Mouse (Mus musculus): Measurements from ENCODE around the gene Acsbg2. TPM values are rescaled to one million over a fixed set of nuclear protein-coding genes. Genes with fewer than 3 reads are reported as not detected.

Acsbg2 gene
- polyA plus RNA-seq, 1 experiment from 2014 or later = not detected

GRCm38 (mm10) chr17:56810245-56810644 is 64.0 kb downstream of the Acsbg2 start:
- H3K4me2 ChIP-seq (ENCODE audit: low read length) = no peak overlapping the region
- H3K27me3 ChIP-seq (ENCODE audit: insufficient read depth, low read length) = no peaks in the 10 kb centered on the region
- no peak overlapping the region for H3K27ac ChIP-seq
- H3K4me1 ChIP-seq (replicated peaks; ENCODE audit: insufficient read depth, low read length) = no peaks in the 10 kb centered on the region
- no peaks in the 10 kb centered on the region for H3K36me3 ChIP-seq (ENCODE audit: insufficient read depth, low read length)
- H3K9me3 ChIP-seq (replicated peaks; ENCODE audit: low read length) = no peaks in the 10 kb centered on the region
- 7% methylated on average over 3 of the region's 3 CpGs for WGBS
- no peak overlapping the region for H3K4me3 ChIP-seq (replicated peaks; ENCODE audit: low read depth, low read length)
- no peak for TF ChIP-seq CTCF (IDR thresholded peaks at IDR 0.05; ENCODE audit: low read depth)
- no peak overlapping the region for H3K9ac ChIP-seq (ENCODE audit: low read depth, low read length)
- peak; percentile 15; the same call in 1 of the 2 replicates for ATAC-seq (replicated peaks; ENCODE audit: low FRiP score, low read depth)
- peak; percentile 67 for DNase-seq (ENCODE audit: low spot score)

DNA sequence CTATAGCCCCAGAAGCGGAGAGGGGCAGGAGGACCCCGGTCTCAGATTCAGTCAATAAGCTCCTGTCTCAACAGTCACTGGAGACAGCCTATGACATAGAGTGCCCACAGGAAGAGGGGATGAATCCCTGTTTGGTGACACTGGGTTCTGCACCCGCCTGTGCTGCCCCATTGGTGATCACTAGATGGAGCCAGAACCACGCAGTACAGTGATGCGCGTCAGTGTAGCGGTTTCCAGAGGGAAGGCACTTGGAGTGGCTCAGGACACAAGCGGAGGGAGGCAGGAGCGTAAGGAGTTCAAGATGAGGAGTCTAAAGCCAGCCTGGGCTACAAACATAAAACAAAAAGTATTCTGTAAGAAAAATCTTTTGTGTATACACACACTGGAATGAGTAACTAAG is 65.7 kb downstream of the Acsbg2 start:
- H3K9me3 ChIP-seq (replicated peaks; ENCODE audit: low read length) = no peaks in the 10 kb centered on the region
- no peak overlapping the region for H3K4me2 ChIP-seq (ENCODE audit: low read length)
- no peak overlapping the region for H3K27ac ChIP-seq
- no peak overlapping the region for H3K9ac ChIP-seq (ENCODE audit: low read depth, low read length)
- H3K4me1 ChIP-seq (replicated peaks; ENCODE audit: insufficient read depth, low read length) = no peaks in the 10 kb centered on the region
- ATAC-seq (replicated peaks; ENCODE audit: low FRiP score, low read depth) (peak; percentile 70), DNase-seq (ENCODE audit: low spot score) (peak; percentile 90)
- H3K4me3 ChIP-seq (replicated peaks; ENCODE audit: low read depth, low read length) = no peak overlapping the region
- H3K27me3 ChIP-seq (ENCODE audit: insufficient read depth, low read length) = no peaks in the 10 kb centered on the region
- TF ChIP-seq CTCF (IDR thresholded peaks at IDR 0.05; ENCODE audit: low read depth) = peak; percentile 98
- 12% methylated on average over 9 of the region's 9 CpGs for WGBS
- H3K36me3 ChIP-seq (ENCODE audit: insufficient read depth, low read length) = no peaks in the 10 kb centered on the region

DNA sequence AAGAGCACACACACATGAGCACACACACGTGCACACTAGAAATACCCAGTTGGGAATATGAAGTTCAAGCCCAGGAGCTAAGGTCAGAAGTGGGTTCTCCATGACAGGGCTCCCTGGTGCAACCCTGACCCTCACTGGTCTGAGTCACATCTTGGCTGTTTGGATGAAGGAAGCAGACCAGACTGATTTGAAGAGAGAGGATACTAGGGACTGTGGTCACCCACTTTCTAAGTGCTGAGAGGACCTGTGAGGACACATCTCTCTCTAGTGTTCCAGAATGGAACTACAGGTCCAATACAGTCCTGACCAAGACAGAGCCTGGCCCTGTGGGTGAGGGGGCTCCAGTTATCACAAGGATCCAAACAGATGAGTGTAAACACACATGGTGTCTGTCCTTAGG is 68.5 kb downstream of the Acsbg2 start:
- ATAC-seq (replicated peaks; ENCODE audit: low FRiP score, low read depth) = no peak
- Histone ChIP-seq H3K9ac (ENCODE audit: low read depth, low read length) (no peak overlapping the region), H3K36me3 (ENCODE audit: insufficient read depth, low read length) (no peaks in the 10 kb centered on the region), H3K27ac (no peak overlapping the region), H3K9me3 (replicated peaks; ENCODE audit: low read length) (no peaks in the 10 kb centered on the region), H3K4me3 (replicated peaks; ENCODE audit: low read depth, low read length) (no peak overlapping the region), H3K4me1 (replicated peaks; ENCODE audit: insufficient read depth, low read length) (no peaks in the 10 kb centered on the region), H3K27me3 (ENCODE audit: insufficient read depth, low read length) (no peaks in the 10 kb centered on the region), H3K4me2 (ENCODE audit: low read length) (no peak overlapping the region)
- WGBS = 79% methylated on average over 1 of the region's 1 CpGs
- peak; percentile 52; the same call in 1 of the 2 replicates for TF ChIP-seq CTCF (IDR thresholded peaks at IDR 0.05; ENCODE audit: low read depth)
- DNase-seq (ENCODE audit: low spot score) = peak; percentile 23

- Histone ChIP-seq H3K36me3 (ENCODE audit: insufficient read depth, low read length) (no peaks in the 10 kb centered on the region), H3K27me3 (ENCODE audit: insufficient read depth, low read length) (no peaks in the 10 kb centered on the region), H3K9ac (ENCODE audit: low read depth, low read length) (no peak overlapping the region), H3K4me2 (ENCODE audit: low read length) (no peak overlapping the region), H3K4me3 (replicated peaks; ENCODE audit: low read depth, low read length) (no peak overlapping the region), H3K27ac (no peak overlapping the region), H3K4me1 (replicated peaks; ENCODE audit: insufficient read depth, low read length) (no peaks in the 10 kb centered on the region), H3K9me3 (replicated peaks; ENCODE audit: low read length) (no peaks in the 10 kb centered on the region)
- WGBS = 68% methylated on average over 5 of the region's 5 CpGs
- no peak for TF ChIP-seq CTCF (IDR thresholded peaks at IDR 0.05; ENCODE audit: low read depth)
- no peak for DNase-seq (ENCODE audit: low spot score)
- ATAC-seq (replicated peaks; ENCODE audit: low FRiP score, low read depth) = no peak
Observed at GRCm38 (mm10) chr17:56804952-56805351, 69.3 kb downstream of the Acsbg2 start.

- Histone ChIP-seq H3K36me3 (ENCODE audit: insufficient read depth, low read length) (no peaks in the 10 kb centered on the region), H3K27me3 (ENCODE audit: insufficient read depth, low read length) (no peaks in the 10 kb centered on the region), H3K4me2 (ENCODE audit: low read length) (no peak overlapping the region), H3K9me3 (replicated peaks; ENCODE audit: low read length) (no peaks in the 10 kb centered on the region), H3K27ac (no peak overlapping the region), H3K9ac (ENCODE audit: low read depth, low read length) (no peak overlapping the region), H3K4me3 (replicated peaks; ENCODE audit: low read depth, low read length) (no peak overlapping the region), H3K4me1 (replicated peaks; ENCODE audit: insufficient read depth, low read length) (no peaks in the 10 kb centered on the region)
- ATAC-seq (replicated peaks; ENCODE audit: low FRiP score, low read depth) (no peak), DNase-seq (ENCODE audit: low spot score) (no peak)
- TF ChIP-seq CTCF (IDR thresholded peaks at IDR 0.05; ENCODE audit: low read depth) = no peak
- 79% methylated on average over 8 of the region's 8 CpGs for WGBS
Observed at GRCm38 (mm10) chr17:56802065-56802464, 72.2 kb downstream of the Acsbg2 start.

GRCm38 (mm10) chr17:56799276-56799675 is 75.0 kb downstream of the Acsbg2 start:
- H3K4me2 ChIP-seq (ENCODE audit: low read length) = no peak overlapping the region
- H3K27me3 ChIP-seq (ENCODE audit: insufficient read depth, low read length) = no peaks in the 10 kb centered on the region
- 78% methylated on average over 3 of the region's 3 CpGs for WGBS
- DNase-seq (ENCODE audit: low spot score) = no peak
- no peaks in the 10 kb centered on the region for H3K9me3 ChIP-seq (replicated peaks; ENCODE audit: low read length)
- no peak for ATAC-seq (replicated peaks; ENCODE audit: low FRiP score, low read depth)
- no peak overlapping the region for H3K27ac ChIP-seq
- H3K4me1 ChIP-seq (replicated peaks; ENCODE audit: insufficient read depth, low read length) = no peaks in the 10 kb centered on the region
- no peak for TF ChIP-seq CTCF (IDR thresholded peaks at IDR 0.05; ENCODE audit: low read depth)
- no peak overlapping the region for H3K9ac ChIP-seq (ENCODE audit: low read depth, low read length)
- H3K36me3 ChIP-seq (ENCODE audit: insufficient read depth, low read length) = no peaks in the 10 kb centered on the region
- H3K4me3 ChIP-seq (replicated peaks; ENCODE audit: low read depth, low read length) = no peak overlapping the region

DNA sequence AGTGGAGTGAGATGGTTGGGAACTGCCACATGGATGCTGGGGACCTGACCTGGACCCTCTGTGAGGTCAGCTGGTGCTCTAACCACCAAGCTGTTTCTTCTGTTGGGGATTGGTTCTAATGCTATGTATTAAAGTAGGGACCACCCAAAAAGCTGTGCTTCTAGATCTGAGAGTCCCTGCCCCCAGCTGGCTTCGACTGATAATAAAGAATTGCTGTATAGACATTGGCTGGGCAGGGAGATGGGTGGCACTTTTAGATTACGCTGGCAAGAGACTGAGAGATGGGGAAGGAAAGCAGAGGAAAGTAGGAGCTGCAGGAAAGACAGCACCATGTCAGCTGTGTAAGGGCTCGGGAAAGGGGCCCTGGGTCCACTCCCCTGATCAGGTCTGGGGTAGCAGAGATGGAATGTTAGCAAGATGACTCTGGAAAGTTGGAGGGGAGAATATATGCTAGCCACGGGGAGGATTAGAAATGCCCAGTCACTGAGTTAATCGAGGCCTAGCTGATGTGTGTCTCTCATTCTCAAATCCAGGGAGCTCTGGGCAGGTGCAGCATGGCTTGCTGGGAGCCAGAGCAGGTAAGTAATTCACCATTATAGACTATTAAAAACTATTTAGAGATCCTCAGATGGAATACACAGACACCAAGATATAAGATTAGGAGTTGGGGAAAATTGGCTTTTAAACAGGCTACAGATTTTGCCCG is 80.5 kb downstream of the Acsbg2 start:
- Histone ChIP-seq H3K4me3 (replicated peaks; ENCODE audit: low read depth, low read length) (no peak overlapping the region), H3K9me3 (replicated peaks; ENCODE audit: low read length) (no peaks in the 10 kb centered on the region), H3K4me2 (ENCODE audit: low read length) (no peak overlapping the region), H3K9ac (ENCODE audit: low read depth, low read length) (no peak overlapping the region), H3K36me3 (ENCODE audit: insufficient read depth, low read length) (no peaks in the 10 kb centered on the region), H3K4me1 (replicated peaks; ENCODE audit: insufficient read depth, low read length) (no peaks in the 10 kb centered on the region), H3K27me3 (ENCODE audit: insufficient read depth, low read length) (no peaks in the 10 kb centered on the region), H3K27ac (no peak overlapping the region)
- ATAC-seq (replicated peaks; ENCODE audit: low FRiP score, low read depth) (no peak), DNase-seq (ENCODE audit: low spot score) (no peak)
- no peak for TF ChIP-seq CTCF (IDR thresholded peaks at IDR 0.05; ENCODE audit: low read depth)
- 70% methylated on average over 6 of the region's 6 CpGs for WGBS

Other genes starting within 250 kb of the Acsbg2 start
- 45.4 and 46.8 TPM in 2 replicates for gene Lonp1, start 247.6 kb downstream of the Acsbg2 start, polyA plus RNA-seq (2015; fragmentation: Nextera tagmentation; extraction: Ambion mirVana)
- gene Catsperd, start 246.3 kb downstream of the Acsbg2 start, polyA plus RNA-seq (2015; fragmentation: Nextera tagmentation; extraction: Ambion mirVana) = 0.78 and 1.0 TPM in 2 replicates
- 57.4 and 58.8 TPM in 2 replicates for gene Ranbp3, start 201.2 kb downstream of the Acsbg2 start, polyA plus RNA-seq (2015; fragmentation: Nextera tagmentation; extraction: Ambion mirVana)
- gene Ndufa11, start 156.7 kb downstream of the Acsbg2 start, polyA plus RNA-seq (2015; fragmentation: Nextera tagmentation; extraction: Ambion mirVana) = 683 and 742 TPM in 2 replicates
- gene Vmac, start 156.4 kb downstream of the Acsbg2 start, polyA plus RNA-seq (2015; fragmentation: Nextera tagmentation; extraction: Ambion mirVana) = 24.4 and 27.4 TPM in 2 replicates
- gene Nrtn, start 116.9 kb downstream of the Acsbg2 start, polyA plus RNA-seq (2015; fragmentation: Nextera tagmentation; extraction: Ambion mirVana) = 8.7 and 11.8 TPM in 2 replicates
- gene Dus3l, start 109.7 kb downstream of the Acsbg2 start, polyA plus RNA-seq (2015; fragmentation: Nextera tagmentation; extraction: Ambion mirVana) = 37.3 and 38.8 TPM in 2 replicates
- 0.59 and 0.71 TPM in 2 replicates for gene Prr22, start 104.2 kb downstream of the Acsbg2 start, polyA plus RNA-seq (2015; fragmentation: Nextera tagmentation; extraction: Ambion mirVana)
- 1.6 and 2.1 TPM in 2 replicates for gene Rfx2, start 43.4 kb downstream of the Acsbg2 start, polyA plus RNA-seq (2015; fragmentation: Nextera tagmentation; extraction: Ambion mirVana)
- gene 1700061G19Rik, start 1.0 kb upstream of the Acsbg2 start, polyA plus RNA-seq (2015; fragmentation: Nextera tagmentation; extraction: Ambion mirVana) = 0.11 and 0.13 TPM in 2 replicates
- gene Mllt1, start 61.0 kb upstream of the Acsbg2 start, polyA plus RNA-seq (2015; fragmentation: Nextera tagmentation; extraction: Ambion mirVana) = 27.4 and 29.1 TPM in 2 replicates
- gene Acer1, start 107.7 kb upstream of the Acsbg2 start, polyA plus RNA-seq (2015; fragmentation: Nextera tagmentation; extraction: Ambion mirVana) = not detected in 2 replicates
- 145 and 149 TPM in 2 replicates for gene Clpp, start 115.9 kb upstream of the Acsbg2 start, polyA plus RNA-seq (2015; fragmentation: Nextera tagmentation; extraction: Ambion mirVana)
- gene Alkbh7, start 122.9 kb upstream of the Acsbg2 start, polyA plus RNA-seq (2015; fragmentation: Nextera tagmentation; extraction: Ambion mirVana) = 61.2 and 65.7 TPM in 2 replicates
- gene Pspn, start 125.6 kb upstream of the Acsbg2 start, polyA plus RNA-seq (2015; fragmentation: Nextera tagmentation; extraction: Ambion mirVana) = 0.55 TPM in 1 of 2 replicates, not detected in the other
- 46.7 and 50.3 TPM in 2 replicates for gene Gtf2f1, start 136.8 kb upstream of the Acsbg2 start, polyA plus RNA-seq (2015; fragmentation: Nextera tagmentation; extraction: Ambion mirVana)
- 0.38 TPM in 1 of 2 replicates, not detected in the other for gene Gm17949, start 137.0 kb upstream of the Acsbg2 start, polyA plus RNA-seq (2015; fragmentation: Nextera tagmentation; extraction: Ambion mirVana)
- 35.6 and 36.2 TPM in 2 replicates for gene Khsrp, start 157.1 kb upstream of the Acsbg2 start, polyA plus RNA-seq (2015; fragmentation: Nextera tagmentation; extraction: Ambion mirVana)
- gene Slc25a41, start 167.2 kb upstream of the Acsbg2 start, polyA plus RNA-seq (2015; fragmentation: Nextera tagmentation; extraction: Ambion mirVana) = not detected in 2 replicates
- gene Crb3, start 184.7 kb upstream of the Acsbg2 start, polyA plus RNA-seq (2015; fragmentation: Nextera tagmentation; extraction: Ambion mirVana) = 82.4 and 90.9 TPM in 2 replicates
- gene Slc25a23, start 185.4 kb upstream of the Acsbg2 start, polyA plus RNA-seq (2015; fragmentation: Nextera tagmentation; extraction: Ambion mirVana) = 10.2 and 10.7 TPM in 2 replicates
- 4.2 and 5.1 TPM in 2 replicates for gene Dennd1c, start 204.1 kb upstream of the Acsbg2 start, polyA plus RNA-seq (2015; fragmentation: Nextera tagmentation; extraction: Ambion mirVana)
- gene Tubb4a, start 213.3 kb upstream of the Acsbg2 start, polyA plus RNA-seq (2015; fragmentation: Nextera tagmentation; extraction: Ambion mirVana) = 15.4 and 16.4 TPM in 2 replicates
- 6.1 and 6.8 TPM in 2 replicates for gene Tnfsf9, start 230.9 kb upstream of the Acsbg2 start, polyA plus RNA-seq (2015; fragmentation: Nextera tagmentation; extraction: Ambion mirVana)

All from kidney, postnatal 0 days (tissue).